Mouse (Mus musculus) CH12.LX (cell line): ENCODE data around the gene Rab43.

Experiments used
- BHLHE40 ChIP-seq: IDR thresholded peaks from 2 replicates; pipeline ENCODE4 v1.6.1; 2011; ENCODE audit warnings: mild to moderate bottlenecking, low read depth, low read length, improper control_type of control experiment
- CHD1 ChIP-seq: IDR thresholded peaks from 2 replicates; pipeline ENCODE4 v1.6.1; 2012; ENCODE audit warnings: low read depth, low read length, improper control_type of control experiment, inconsistent platforms
- CTCF ChIP-seq, 2 experiments: IDR thresholded peaks in 1 of 2; conservative IDR thresholded peaks in 1 of 2; 2 replicates each; pipeline ENCODE4 v1.5.1; 2011 to 2012; ENCODE audit warnings: low read depth in 2 of 2, low read length in 2 of 2, improper control_type of control experiment in 1 of 2, inconsistent platforms in 1 of 2, mild to moderate bottlenecking in 1 of 2, moderate library complexity in 1 of 2
- E2F4 ChIP-seq: IDR thresholded peaks from 2 replicates; pipeline ENCODE4 v1.6.1; 2011; ENCODE audit warnings: low read depth, low read length, improper control_type of control experiment; ENCODE audit not compliant: insufficient replicate concordance
- EP300 ChIP-seq: IDR thresholded peaks from 2 replicates; pipeline ENCODE4 v1.6.1; 2011; ENCODE audit warnings: low read length, improper control_type of control experiment
- HCFC1 ChIP-seq: IDR thresholded peaks from 2 replicates; pipeline ENCODE4 v1.6.1; 2012; ENCODE audit warnings: low read depth, mild to moderate bottlenecking, inconsistent platforms, low read length, improper control_type of control experiment
- KAT2A ChIP-seq: IDR thresholded peaks from 2 replicates; pipeline ENCODE4 v1.6.1; 2012; ENCODE audit warnings: low read length, improper control_type of control experiment, inconsistent platforms; ENCODE audit not compliant: insufficient replicate concordance
- MAFK ChIP-seq: IDR thresholded peaks from 2 replicates; pipeline ENCODE4 v1.6.1; 2011; ENCODE audit warnings: low read length, improper control_type of control experiment; ENCODE audit not compliant: insufficient replicate concordance
- MAZ ChIP-seq: IDR thresholded peaks from 2 replicates; pipeline ENCODE4 v1.6.1; 2012; ENCODE audit warnings: low read depth, mild to moderate bottlenecking, inconsistent platforms, low read length, improper control_type of control experiment, moderate library complexity
- POLR2A ChIP-seq: IDR thresholded peaks from 2 replicates; pipeline ENCODE4 v1.6.1; 2011; ENCODE audit warnings: low read depth, mild to moderate bottlenecking, improper control_type of control experiment, low read length
- RAD21 ChIP-seq: IDR thresholded peaks from 2 replicates; pipeline ENCODE4 v1.6.1; 2011; ENCODE audit warnings: low read depth, mild to moderate bottlenecking, low read length, improper control_type of control experiment, moderate library complexity
- SIN3A ChIP-seq: IDR thresholded peaks from 2 replicates; pipeline ENCODE4 v1.6.1; 2012; ENCODE audit warnings: low read length, improper control_type of control experiment, inconsistent platforms
- ZC3H11A ChIP-seq: IDR thresholded peaks from 2 replicates; pipeline ENCODE4 v1.6.1; 2012; ENCODE audit warnings: low read depth, mild to moderate bottlenecking, inconsistent platforms, low read length, improper control_type of control experiment
- ZNF384 ChIP-seq: IDR thresholded peaks from 2 replicates; pipeline ENCODE4 v1.6.1; 2012; ENCODE audit warnings: low read depth, low read length, improper control_type of control experiment, inconsistent platforms

DNA sequence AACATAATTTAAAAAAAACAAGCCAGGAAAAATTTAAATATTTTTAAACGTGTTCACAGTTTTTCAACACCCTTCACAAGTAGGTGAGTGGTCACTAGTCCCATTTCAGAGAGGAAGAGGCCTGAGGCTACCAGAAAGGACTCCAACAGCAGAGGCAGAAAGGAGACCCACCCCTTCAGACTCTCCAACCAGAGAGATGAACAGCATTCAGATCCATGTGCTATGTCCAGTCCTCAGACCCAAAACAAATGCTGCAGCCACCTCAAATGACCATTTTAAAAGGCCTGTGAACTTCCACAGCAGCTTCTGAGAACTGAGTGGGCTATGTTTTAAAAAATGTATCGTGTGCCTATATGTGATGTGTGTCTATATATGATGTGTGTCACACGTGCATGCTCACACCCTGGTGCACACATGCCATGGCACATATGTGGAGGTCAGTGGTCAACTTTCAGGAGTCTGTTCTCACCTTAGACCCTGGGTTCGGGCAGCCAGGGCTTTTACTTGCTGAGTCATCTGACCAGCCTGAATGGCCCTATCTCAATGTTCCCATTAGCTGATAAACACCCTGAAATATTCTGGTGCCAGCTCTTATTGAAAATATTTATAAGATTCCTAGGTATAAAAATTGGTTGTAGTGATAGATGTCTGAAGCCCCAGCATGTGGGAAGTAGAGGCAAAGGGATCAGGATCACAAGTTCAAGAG is 4.1 kb downstream of the Rab43 start:
- TF ChIP-seq MAZ (no peak), POLR2A (no peak), KAT2A (no peak), CTCF (conservative IDR thresholded peaks at IDR 0.05 in 1 of 2, IDR thresholded peaks at IDR 0.05 in 1 of 2; ENCODE audit: low read depth in 2 of 2, low read length in 2 of 2) (no peak), ZC3H11A (no peak), SIN3A (no peak), HCFC1 (no peak), CHD1 (no peak), ZNF384 (no peak), E2F4 (no peak), EP300 (no peak), BHLHE40 (peak; percentile 36; the same call in 1 of the 2 replicates), RAD21 (no peak), MAFK (no peak)
